Mouse (Mus musculus): ENCODE measurements at regions not wholly inside any gene's neighbourhood (a gene's known extent, or its start where the extent isn't known, plus 50 kb on each side); places are given as distances from the start of the nearest gene placed in this dataset.

DNA sequence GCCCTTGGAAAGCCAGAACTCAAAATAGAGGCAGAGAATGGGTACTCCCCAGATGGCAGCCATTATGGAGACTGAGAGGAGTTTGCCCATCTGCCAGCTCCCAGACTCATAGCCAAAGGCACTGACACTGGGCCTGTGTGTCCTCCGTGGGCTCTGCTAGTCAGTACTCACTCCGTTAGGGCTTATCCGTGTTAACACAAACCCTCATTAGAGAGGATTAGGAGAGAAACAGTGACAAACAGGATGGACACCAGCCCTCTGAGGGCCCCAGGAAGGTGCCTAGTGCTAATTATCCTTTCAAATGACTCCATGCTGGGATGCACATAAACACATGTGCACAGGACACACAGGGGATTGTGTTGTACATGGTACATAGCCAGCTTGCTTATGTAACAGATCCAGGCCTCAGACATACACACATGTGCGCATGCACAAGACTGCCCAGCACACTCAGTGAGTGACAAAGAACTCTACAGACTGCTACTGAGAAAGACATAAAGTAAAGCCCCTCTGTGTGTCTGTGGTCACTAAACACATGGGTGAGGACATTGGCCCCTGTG lies 267.6 kb upstream of the Irx1 start:
- TF ChIP-seq POLR2A (IDR thresholded peaks at IDR 0.05; ENCODE audit: low read depth, low read length) (no peak), CTCF (conservative IDR thresholded peaks at IDR 0.05; ENCODE audit: insufficient read depth, insufficient read length, low read depth, low read length) (no peak)
